Mouse (Mus musculus): ENCODE data around the gene Sox13. TPM values are rescaled to one million over a fixed set of nuclear protein-coding genes. Genes with fewer than 3 reads are reported as not detected.

The Sox13 gene
- total RNA-seq (2017) = 0.49 and 3.1 TPM in 2 replicates

DNA sequence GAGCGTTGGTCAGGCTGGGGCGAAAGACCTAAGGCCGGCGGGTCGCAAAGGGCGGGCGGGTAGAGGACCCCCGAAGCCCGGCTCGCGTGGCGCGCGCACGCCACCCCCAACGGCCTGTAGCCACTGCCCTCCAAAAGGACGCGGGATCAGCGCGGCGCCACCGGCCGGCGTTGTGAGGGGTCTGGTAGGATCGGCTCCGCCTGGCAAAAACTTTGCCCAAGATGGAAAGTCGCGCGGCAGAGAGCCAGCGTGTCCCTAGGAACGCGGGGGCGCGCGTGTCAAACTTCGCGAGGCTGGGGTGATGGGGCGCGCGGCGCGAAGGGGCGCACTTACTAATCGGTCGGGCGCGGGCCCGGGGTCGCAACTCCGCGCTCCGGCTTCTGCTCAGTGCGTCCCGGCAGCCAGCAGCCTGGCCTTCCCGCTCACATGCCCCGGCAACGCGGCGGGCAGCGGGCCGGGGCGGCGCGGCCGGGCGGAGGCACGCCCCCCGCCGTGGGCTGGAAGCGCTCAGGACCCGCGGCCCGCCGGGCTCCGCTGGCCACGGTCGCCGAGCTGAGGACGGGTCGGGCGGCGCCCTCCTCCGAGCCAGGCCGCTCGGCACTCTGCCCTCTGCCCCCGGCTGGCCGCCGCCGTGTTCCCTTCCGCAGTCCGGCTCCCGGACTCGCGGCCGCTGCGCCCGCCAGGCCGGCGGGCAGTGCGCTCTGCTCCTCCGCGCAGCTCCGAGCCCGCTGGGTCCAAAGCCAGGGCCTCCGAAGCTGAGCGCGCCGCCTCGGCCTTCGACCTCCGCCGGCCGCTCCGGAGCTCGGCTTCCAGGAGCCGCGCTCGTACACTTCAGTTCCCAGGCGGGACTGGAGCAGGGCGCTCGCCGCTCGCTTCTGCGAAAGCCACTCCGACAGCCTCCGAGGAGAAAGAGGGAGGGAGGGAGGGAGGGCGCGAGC lies at the start of gene Sox13:
Gene Sox13 (minus strand): TSS at position 835 of the 938 bp plus-strand sequence.
- ATAC-seq (replicated peaks; ENCODE audit: low read depth, poor library complexity, severe bottlenecking) = peak; percentile 53

DNA sequence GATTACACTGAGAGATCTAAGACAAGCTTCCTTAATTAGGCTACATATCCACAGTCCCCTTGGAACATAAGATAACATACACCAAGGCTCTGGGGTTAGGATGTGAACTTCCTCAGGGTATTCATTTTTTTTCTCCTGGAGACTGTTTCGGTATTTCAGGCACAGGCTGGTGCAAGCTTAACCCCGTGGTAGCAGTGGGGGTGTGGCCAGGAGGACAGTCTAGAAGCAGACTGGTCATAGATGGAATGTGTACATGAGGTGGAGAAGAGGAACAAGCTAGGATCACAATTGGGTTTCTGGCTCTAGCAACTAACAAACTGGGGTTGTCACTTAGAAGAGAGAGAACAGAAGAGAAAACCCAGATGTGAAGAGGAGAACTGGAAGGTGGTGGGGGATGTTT lies 47.4 kb upstream of the Sox13 start:
- ATAC-seq (replicated peaks; ENCODE audit: low read depth, poor library complexity, severe bottlenecking) = 0 out of 2 replicates have a peak, but pooled peaks have one; percentile 15

DNA sequence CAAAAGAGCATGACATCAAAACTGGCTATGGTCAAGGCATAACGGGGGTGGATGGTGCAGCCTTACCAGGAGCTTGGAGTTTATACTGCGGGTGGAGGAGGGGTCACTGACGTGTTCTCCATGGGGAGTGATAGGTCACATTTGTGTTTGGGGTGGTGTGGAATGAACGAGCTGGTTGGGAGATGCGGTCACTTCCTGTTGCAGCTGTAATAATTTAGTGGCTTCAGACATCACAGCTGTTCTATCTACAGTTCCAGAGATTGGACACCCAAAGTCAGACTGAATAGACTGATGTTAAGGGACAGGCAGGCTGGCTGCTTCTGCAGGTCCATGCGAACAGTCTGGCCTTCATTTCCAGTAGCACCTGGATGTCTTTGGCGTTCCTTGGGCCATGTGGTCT lies 46.9 kb upstream of the Sox13 start:
- ATAC-seq (replicated peaks; ENCODE audit: low read depth, poor library complexity, severe bottlenecking) = no peak

DNA sequence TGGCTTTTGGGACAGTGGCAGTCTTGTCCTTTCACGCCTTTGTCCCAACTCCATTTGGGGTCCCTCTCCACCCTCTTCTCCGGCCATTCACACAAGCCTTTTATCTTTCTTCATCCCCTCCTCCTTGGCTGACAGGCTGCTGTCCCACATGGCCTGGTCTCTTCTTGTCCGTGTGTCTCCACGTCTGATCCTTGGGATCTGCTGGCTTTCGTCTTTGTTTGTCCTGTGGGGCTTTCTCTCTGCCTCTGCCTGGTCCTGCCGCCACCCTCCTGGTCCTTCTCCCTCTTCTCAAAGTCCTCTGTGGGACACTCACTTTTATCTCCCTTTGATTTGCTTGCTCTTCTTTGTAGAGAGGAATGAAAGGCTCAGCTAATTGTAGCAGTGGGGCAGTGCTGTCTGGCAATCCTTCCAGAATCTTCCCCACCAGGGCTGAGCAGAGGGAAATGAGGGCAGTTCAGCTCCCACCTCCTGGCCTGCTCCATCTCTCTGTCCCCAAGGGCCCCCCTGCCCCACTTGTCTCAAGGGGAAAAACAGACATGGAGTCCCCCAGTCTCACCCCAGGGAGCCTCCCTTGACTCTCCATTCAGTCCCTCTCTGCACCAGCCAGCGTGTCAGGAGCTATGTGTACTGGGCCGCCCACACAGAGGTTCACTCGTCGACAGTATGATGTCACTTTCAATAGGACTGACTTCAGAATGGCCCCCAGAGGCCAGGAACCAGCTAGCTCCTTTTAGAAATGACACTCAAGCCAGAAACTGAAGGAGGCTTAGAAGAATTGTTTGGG lies 46.3 kb upstream of the Sox13 start:
- ATAC-seq (replicated peaks; ENCODE audit: low read depth, poor library complexity, severe bottlenecking) = no peak

DNA sequence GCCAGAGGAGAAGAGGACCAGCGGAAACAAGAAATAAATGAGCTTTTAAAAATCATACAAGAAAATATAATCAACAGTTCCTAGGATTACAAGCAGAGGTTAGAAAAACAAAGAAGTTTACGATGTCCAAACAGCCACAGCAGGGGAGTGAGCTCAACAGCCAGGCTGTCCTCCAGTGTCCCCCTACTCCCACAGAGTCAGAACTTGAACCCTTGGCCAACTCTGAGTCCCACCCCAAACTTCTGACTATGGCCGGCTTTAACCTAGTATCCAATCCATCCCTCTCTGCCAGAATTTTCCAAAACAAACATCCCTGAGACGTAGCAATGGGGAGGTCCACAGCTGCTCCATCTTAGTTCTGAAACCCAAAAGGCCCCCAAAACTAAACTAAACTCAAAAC lies 45.0 kb upstream of the Sox13 start:
- no peak for ATAC-seq (replicated peaks; ENCODE audit: low read depth, poor library complexity, severe bottlenecking)

DNA sequence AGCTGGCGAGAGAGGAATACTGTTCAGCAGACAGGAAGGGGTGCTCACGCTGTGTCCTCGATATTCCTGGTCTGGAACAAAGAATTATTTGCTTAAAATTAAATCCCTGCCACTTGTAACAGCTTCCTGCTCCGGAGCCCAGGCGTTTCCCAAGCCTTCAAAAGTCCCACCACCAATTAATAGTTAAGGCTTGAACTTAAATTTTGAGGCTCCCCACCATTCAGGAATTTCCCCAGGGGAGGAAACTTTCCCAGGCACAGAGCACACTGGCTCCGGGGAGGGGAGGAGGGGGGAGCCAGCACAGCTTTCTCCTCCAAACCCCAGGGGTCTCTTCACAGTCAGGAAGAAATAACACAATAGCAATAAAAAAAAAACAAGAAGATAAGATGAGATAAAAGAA lies 44.6 kb upstream of the Sox13 start:
- no peak for ATAC-seq (replicated peaks; ENCODE audit: low read depth, poor library complexity, severe bottlenecking)

DNA sequence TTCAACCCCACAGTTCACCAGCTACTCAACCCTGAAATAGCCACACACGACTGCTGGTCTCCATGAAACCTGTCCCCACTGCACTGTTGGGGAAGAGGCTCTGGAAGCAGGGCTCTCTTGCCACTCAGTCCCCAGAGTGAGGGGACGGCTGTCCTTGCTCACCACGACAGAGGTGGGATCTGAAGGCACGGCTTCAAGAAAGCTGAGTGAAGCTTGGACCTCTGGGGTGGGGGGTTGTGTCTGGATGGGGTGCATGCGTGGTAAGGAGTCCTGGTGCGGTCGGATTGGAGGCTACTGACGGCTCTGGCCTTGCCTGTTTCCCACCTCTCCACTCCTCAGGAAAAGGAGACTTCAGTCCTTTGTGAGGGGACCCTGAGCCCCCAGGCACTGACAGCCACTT lies 43.7 kb upstream of the Sox13 start:
- ATAC-seq (replicated peaks; ENCODE audit: low read depth, poor library complexity, severe bottlenecking) = no peak

DNA sequence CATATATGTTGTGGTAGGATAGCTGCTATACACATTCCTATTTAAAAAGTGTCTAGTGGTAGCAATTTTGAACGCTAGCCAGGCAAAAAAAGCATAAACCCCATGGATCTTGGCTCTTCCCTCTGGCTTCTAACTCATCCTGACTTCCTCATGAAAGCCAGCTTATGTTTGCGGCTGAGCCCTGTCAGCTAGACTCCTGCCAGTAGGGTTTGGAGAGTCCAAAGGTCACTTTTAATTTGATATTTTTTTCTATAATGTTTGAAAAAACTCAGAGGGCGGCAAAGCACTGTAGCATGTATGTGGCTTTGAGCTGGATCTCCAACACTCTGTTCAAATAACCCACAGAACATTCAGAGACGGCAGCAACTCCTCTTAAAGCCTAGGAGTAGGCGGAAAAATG lies 39.0 kb upstream of the Sox13 start:
- no peak for ATAC-seq (replicated peaks; ENCODE audit: low read depth, poor library complexity, severe bottlenecking)

DNA sequence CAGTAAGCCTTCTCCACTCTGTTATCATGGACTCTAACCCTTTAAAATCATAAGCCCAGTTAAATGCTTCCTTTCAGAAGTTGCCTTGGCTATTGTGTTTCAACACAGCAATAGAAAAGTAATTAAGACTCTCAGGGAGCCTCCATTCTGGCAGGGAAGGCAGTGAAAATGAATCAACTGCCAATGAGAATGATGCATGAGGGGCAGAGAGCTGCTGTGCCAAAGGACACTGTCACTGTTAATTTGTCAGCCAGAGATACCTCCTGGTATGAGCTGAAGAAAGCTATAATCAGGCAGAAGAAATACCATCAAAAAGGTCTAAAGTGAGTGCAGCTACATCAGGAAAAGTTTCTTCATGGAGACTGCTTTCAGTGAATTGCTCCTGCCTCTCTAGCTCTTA lies 36.8 kb upstream of the Sox13 start:
- ATAC-seq (replicated peaks; ENCODE audit: low read depth, poor library complexity, severe bottlenecking) = no peak

DNA sequence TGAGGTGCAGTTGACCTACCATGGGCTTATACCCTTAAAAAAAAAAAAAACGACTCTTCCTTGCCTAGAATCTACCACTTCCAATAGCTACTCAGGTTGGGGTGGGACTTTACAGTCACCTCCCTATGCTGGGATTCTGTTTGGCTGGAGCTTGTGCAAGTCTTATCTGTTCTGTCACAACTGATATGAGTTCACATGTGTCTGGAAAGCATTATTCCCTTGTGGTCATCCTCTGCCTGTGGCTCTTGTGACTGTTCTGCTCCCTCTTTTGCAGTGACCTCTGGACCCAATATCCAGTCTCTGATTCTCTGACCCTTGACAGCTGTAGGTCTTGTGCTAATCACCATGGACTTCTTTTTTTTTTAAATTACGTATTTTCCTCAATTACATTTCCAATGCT lies 31.9 kb upstream of the Sox13 start:
- no peak for ATAC-seq (replicated peaks; ENCODE audit: low read depth, poor library complexity, severe bottlenecking)

DNA sequence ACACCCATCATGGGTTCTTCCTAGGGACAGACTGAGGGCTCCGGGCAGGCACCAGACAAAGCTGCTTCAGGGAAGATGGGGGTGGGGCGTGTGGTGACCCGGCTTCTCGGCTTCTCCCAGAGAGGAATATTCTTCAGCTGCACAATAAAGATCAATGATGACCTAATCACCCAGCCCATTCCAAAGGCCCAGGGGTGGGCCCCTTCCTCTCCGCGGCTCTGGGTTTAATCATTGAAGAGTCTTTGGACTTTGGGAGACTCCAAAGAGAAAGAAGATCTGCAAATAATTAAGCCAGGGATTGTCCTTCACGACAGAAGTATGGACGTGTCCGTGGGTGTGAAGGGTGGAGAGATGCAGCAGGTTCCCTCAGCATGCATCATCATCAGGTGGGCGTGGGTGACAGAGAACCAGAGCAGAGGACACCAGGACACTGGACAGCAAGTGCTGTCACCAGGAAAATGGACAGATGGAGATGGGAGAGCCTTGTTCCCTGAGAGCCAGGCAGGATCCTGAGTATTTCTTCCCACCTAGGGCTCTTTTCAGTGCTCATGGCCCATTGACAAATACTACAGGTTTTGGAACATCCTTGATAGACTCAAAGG lies 28.5 kb upstream of the Sox13 start:
- no peak for ATAC-seq (replicated peaks; ENCODE audit: low read depth, poor library complexity, severe bottlenecking)

DNA sequence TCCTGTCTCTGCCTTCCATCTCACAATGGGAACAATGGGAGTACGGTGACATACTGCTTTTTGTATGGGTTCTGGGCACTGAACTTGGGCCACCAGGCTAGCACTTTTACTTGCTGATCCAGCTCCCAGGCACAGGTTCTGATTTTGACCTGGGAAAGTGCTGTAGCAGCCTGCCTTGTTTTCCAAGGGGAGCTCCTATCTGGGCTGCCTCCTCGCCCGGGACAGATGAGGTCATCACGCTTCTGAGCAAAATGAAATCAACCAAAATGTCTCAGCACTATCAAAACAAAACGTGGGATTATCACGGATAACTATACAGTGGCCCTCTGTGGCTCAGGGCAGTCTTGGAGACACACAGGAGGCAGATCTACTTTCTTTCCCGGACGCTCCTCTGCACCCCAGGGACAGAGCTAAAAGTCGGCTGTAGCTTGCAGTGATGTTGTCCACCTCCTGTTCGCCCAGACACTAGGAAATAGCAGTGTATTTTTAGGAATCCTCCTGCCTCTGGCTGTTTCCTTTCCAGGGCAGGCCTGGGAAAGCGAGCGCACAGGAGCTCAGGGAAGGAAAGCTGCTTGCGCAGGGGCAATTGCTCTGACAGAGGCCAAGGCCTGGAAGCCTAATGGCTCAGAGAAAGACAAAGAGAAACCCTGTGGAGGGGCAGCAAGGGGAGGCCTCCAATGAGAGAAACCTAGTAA lies 27.8 kb upstream of the Sox13 start:
- no peak for ATAC-seq (replicated peaks; ENCODE audit: low read depth, poor library complexity, severe bottlenecking)

DNA sequence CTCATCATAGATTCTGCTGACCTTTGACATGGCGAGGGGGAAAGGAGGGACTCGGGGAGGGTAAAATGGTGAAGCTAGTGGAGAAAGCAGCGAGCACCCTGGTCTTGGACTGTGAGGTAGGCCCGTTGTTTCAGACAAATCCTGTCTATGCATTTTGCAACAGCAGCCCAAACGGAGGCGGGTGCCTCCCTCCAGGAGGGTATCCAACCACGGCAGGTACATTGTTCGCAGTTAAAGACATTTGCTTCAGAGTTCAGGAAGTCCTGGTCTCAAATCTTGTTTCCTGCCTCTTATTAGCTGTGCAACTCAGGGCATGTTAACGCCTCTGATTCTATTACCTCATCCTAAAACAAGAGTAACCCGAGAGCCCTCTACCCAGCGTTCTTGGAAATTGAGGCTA lies 26.8 kb upstream of the Sox13 start:
- no peak for ATAC-seq (replicated peaks; ENCODE audit: low read depth, poor library complexity, severe bottlenecking)

DNA sequence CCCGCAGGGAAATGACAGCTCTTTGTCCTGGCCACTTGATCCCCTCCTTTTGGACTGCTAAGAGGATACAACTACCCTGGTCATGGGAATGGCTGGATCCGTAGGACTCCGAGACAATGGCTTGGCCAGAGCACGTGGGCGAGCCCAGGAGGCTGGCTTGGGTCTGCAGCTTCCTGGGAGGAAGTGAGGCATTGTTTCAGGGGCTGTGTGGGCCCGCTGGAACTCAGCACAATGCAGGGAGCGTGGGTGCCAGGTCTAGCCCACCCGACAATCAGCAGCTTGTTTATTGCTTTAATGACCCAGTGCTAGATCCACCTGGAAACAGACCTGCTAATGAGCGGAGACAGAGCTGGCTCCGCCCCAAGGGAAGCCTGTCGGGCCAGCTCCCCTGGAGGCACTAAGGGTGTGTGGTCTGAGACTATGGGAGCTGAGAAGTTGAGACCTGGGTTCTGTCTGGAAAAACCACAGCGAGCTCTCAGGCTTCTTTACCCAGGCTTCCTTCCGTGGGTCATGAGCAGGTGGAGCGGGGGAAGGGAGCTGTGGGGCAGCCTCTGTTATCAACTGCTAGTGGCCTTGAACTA lies 24.3 kb upstream of the Sox13 start:
- ATAC-seq (replicated peaks; ENCODE audit: low read depth, poor library complexity, severe bottlenecking) = peak; percentile 58

DNA sequence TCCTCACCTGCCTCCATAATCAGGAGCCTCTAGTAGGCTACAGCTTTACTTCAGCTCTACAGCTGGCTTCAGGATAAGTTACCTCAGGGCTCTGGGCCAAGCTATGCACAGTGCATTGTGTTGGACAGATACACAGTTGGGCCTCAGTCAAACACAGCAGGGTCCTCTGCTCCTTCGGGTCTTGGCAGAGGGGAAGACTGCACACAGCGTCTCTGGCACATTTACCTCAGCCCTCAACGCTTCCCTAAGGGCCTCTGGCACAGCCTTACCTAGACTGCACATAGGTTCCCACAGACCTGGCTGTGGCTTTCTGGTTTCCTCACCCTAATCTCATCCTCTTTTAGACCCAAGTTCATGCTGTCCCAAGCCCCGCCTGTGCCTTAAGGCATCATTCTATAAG lies 22.1 kb upstream of the Sox13 start:
- no peak for ATAC-seq (replicated peaks; ENCODE audit: low read depth, poor library complexity, severe bottlenecking)

DNA sequence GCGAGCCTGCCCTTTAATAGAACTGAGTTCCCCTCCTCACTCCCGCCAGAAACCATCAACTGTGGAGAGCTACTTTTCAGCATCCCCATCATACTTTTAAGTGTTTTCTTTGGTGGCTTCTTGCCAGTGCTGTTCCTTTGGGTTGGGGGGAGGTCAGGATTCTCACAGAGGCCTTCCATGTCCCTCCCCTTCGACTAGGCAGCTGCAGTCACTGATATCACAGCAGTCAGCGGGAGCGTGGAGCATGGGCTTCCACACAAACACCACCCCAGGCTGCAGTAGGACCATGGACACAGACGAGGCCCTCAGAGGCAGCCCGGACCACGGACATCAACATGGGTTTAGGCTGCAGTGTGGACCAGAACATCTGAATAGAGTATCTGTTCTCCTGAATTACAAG lies 20.1 kb upstream of the Sox13 start:
- ATAC-seq (replicated peaks; ENCODE audit: low read depth, poor library complexity, severe bottlenecking) = no peak

DNA sequence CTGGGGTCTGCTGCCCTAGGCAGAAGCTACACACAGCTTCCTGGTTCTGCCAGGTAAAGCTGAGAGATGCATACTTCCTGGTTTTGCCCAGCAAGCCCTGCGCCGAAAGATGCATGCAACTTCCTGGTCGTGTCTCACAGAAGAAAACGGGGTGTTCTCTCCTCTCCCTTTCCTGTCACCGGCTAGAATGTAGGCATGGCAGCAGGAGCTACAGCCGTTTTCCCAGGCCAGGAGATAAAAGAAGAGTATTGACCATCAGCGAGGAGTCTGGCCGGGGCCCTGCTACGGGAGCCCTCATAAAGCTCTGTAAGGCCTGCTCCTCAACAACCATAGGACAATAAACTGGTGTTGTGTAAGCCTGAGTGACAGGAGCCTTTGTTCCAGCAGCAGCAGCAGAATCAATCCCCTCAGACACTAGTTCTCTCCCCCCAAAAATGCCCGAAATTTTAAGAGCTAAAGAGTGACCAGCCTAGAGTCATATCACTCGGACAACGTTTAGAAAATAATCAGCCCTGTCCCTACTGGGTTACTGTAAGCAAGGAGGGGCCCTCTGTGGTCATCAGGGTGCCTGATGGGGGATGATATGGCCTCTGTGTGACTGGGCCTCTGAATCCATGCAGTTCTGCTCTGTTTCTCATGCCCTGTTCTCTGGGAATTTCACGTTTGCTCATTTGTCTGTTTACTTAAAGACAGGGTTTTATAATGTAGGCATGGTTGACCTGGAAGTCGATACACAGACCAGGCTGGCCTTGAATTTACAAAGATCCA lies 13.9 kb upstream of the Sox13 start:
- ATAC-seq (replicated peaks; ENCODE audit: low read depth, poor library complexity, severe bottlenecking) = 0 out of 2 replicates have a peak, but pooled peaks have one; percentile 32

DNA sequence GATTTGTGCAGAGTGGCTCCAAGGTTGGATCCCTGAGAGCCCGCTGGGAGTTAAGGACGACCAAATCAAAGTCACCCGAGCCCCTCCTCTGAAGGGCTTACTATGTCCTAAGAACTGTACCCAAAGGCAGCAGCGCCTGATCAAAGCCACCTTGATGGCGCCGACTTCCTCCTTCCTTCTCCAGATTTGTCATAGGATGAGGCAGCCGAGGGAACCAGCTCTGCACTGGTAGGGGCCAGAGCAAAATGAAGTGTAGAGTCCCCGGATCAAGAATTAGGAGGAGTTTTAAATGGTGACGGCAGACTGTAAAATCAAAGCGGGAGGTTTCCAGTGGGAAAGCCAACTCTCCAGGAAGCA lies 10.6 kb upstream of the Sox13 start:
- ATAC-seq (replicated peaks; ENCODE audit: low read depth, poor library complexity, severe bottlenecking) = no peak

DNA sequence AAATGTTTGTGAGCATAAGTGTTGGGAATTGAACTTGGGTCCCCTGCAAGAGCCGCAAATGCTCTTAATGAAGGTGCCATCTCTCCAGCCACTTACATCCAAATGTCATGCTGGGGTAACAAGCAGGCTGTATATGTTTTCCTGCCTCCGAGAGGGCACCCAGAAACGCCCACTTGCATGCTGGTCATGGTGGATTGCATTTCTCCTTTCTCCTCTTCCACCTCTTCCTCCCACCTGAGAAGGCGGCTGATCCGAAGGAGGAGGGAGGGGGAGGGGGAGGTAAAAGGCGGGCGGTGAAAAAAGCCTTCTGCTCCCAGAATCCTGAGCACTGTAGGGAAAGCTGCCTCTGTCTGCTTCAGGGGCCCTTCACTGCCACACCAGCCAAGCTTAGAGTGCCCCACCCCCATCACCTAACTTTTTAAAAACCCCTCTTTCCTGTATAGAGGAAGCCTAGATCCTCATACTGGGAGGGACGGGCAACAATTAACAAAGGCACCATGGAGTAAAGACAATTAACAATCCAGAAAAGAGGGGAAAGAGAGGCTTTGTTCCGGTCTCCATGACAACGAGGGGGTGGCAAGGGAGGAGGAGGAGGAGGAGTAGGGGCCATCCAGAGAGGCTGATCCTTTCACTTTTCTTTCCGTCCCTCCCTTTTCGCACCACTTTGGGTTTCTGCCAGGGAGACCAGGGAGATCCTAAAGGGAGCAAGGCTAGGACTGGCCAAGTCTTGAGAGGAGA lies 10.0 kb upstream of the Sox13 start:
- ATAC-seq (replicated peaks; ENCODE audit: low read depth, poor library complexity, severe bottlenecking) = no peak
